Mouse (Mus musculus) midbrain, postnatal 0 days (tissue): ENCODE measurements around the gene Ccdc93. TPM values are rescaled to one million over a fixed set of nuclear protein-coding genes. Genes with fewer than 3 reads are reported as not detected.

Experiments
- ATAC-seq: fragments of 200-750 bp; cut with Nextera tagmentation; 2 replicates; pipeline ENCODE4 v1.8.0; 2017; ENCODE audit warnings: moderate number of reproducible peaks, mild to moderate bottlenecking, moderate TSS enrichment, moderate library complexity; ENCODE audit not compliant: low FRiP score
- DNase-seq: peaks from one replicate; pipeline ENCODE4 v3.0.0-alpha.2; 2015; ENCODE audit warnings: low spot score
- H3K27ac ChIP-seq: fragments of 300-500 bp; sonication (generic); 2 replicates; pipeline ENCODE4 v1.5.1; 2014; ENCODE audit warnings: low read depth, mild to moderate bottlenecking, low read length, mixed read lengths
- H3K27me3 ChIP-seq: fragments of 300-500 bp; sonication (generic); 2 replicates; pipeline ENCODE4 v1.6.1; 2014; ENCODE audit warnings: low read length, control low read depth, mixed read lengths; ENCODE audit not compliant: insufficient read depth
- H3K36me3 ChIP-seq: fragments of 300-500 bp; sonication (generic); 2 replicates; pipeline ENCODE4 v1.6.1; 2014; ENCODE audit warnings: low read length, control low read depth, mixed read lengths; ENCODE audit not compliant: insufficient read depth
- H3K4me1 ChIP-seq: fragments of 300-500 bp; sonication (generic); 2 replicates; pipeline ENCODE4 v1.6.1; 2014; ENCODE audit warnings: mild to moderate bottlenecking, control low read depth, antibody characterized with exemption, low read length, mixed read lengths; ENCODE audit not compliant: insufficient read depth
- H3K4me2 ChIP-seq: fragments of 300-500 bp; sonication (generic); 2 replicates; pipeline ENCODE4 v1.6.1; 2014; ENCODE audit warnings: low read depth, mild to moderate bottlenecking, low read length, mixed read lengths; ENCODE audit not compliant: poor library complexity, severe bottlenecking
- H3K4me3 ChIP-seq: fragments of 300-500 bp; sonication (generic); 2 replicates; pipeline ENCODE4 v1.5.1; 2014; ENCODE audit warnings: low read depth, mild to moderate bottlenecking, low read length, moderate library complexity
- H3K9ac ChIP-seq: fragments of 300-500 bp; sonication (generic); replicated peaks from 2 replicates; pipeline ENCODE4 v1.6.1; 2014; ENCODE audit warnings: mild to moderate bottlenecking, low read length, moderate library complexity, mixed read lengths; ENCODE audit not compliant: poor library complexity, severe bottlenecking
- H3K9me3 ChIP-seq: fragments of 300-500 bp; sonication (generic); 2 replicates; pipeline ENCODE4 v1.6.1; 2016; ENCODE audit warnings: low read length, control low read depth
- CTCF ChIP-seq: IDR thresholded peaks from 2 replicates; pipeline ENCODE4 v1.5.1; 2016; ENCODE audit warnings: antibody characterized with exemption, mild to moderate bottlenecking
- WGBS: fragments of 180-500 bp; shearing (Covaris S2); extraction: QIAGEN DNeasy Blood & Tissue Kit; methylation state at CpG from one replicate; pipeline ENCODE4 v1.1.7; 2014; 5-methylcytosine and 5-hydroxymethylcytosine counted together
- polyA plus RNA-seq: library from polyadenylated mRNA; unstranded; fragments of >200 nt; fragmentation: Nextera tagmentation; extraction: Ambion mirVana; gene quantifications from 2 replicates; pipeline ENCODE4 v1.2.1, GENCODE M21; 2015
- total RNA-seq: library from RNA; depleted of rRNA; stranded (reverse); fragments of >200 nt; gene quantifications from 2 replicates; pipeline ENCODE4 v1.2.3, GENCODE M21; 2014; rRNA removed

Ccdc93 gene
- total RNA-seq (12.5 and 15.5 TPM in 2 replicates), polyA plus RNA-seq (5.8 and 7.2 TPM in 2 replicates)

DNA sequence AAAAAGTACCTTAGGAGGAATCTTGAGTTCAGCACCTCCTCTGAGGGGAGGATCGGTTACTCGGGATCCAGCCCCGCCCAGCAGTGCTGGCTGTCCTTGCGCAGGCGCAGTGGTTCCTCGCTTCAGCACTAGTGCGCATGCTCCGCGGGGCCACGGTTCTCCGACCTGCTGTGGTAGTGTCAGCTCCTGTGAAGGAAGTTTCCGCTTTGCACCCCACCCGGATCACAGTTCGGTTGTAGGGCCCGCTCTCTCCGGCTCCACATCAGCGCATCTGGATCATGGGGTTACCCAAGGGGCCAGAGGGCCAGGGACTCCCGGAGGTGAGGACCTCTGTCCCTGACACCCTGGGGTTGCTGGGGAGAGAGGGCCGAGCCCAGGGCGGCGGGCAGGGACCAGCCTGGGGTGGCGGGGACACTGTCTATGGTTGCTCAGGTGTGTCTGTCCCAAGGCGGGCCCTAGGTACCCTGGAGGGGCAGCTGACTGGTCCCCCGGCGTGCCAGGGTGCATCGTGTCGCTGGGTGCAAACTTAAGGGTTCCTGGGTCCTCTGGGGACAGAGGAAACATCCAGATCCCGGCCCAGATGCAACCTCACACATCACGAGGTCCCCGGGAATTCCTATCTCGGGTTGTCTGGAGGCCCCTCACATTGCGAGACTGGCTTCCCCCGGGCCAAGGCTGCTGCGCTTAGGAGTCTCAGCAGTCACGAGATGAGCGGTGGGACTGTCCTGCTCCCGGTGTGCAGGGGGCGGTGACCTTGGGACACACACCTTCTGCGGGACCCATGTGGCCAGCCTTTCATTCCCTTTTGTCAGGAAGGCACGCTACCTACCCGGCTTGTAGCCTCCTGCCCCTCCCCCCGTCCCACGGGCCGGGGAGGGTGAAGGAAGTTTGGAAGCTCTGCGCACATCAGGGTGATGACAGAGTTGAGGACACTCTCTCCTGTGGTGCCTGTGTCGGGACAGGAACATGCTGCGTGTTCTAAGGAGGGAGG, at the start of gene Ccdc93:
Gene Ccdc93 (plus strand): TSS at position 112 of the 991 bp plus-strand sequence.
- ATAC-seq, result peak; percentile 94
- Histone ChIP-seq H3K4me3 (peak within 1 kb of the TSS; percentile 69), H3K9ac (peak within 1 kb of the TSS; percentile 62), H3K4me1 (peaks cover 9% of the 10 kb centered on the region), H3K36me3 (peaks cover 4% of the 10 kb centered on the region; the same call in 1 of the 2 replicates), H3K27ac (no peak within 1 kb of the TSS; the same call in 1 of the 2 replicates), H3K27me3 (no peaks in the 10 kb centered on the region), H3K9me3 (no peaks in the 10 kb centered on the region), H3K4me2 (peak within 1 kb of the TSS; percentile 100)
- peak; percentile 97 for DNase-seq
- no peak for TF ChIP-seq CTCF
- WGBS, result under 1% methylated on average over 47 of the region's 47 CpGs

DNA sequence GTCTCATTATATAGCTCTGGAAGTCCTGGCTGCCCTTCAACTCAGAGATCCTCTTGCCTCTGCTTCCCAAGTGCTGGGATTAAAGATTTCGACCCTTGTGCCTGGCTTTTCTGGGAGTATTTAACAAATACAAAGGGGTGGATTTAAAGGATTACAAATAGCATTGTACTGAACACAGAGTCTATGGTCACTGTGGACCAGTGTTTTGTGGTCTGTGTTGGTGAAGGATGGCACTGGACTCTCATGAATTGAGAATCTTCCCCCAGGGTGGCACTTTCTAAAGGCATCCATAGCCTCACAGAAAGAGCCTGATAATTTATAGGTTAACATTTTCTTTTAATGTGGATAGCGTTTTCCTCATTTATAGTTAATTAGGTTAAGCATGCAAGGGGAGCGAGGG, 49.3 kb upstream of the Ccdc93 start:
- WGBS, result 58% methylated on average over 3 of the region's 3 CpGs
- no peaks in the 10 kb centered on the region for H3K9me3 ChIP-seq
- TF ChIP-seq CTCF, result no peak
- H3K27ac ChIP-seq, result no peak overlapping the region
- no peak overlapping the region for H3K9ac ChIP-seq
- H3K27me3 ChIP-seq, result no peaks in the 10 kb centered on the region
- H3K4me3 ChIP-seq, result no peak overlapping the region
- no peak overlapping the region for H3K4me2 ChIP-seq
- no peak for ATAC-seq
- H3K4me1 ChIP-seq, result no peaks in the 10 kb centered on the region
- H3K36me3 ChIP-seq, result no peaks in the 10 kb centered on the region
- no peak for DNase-seq

DNA sequence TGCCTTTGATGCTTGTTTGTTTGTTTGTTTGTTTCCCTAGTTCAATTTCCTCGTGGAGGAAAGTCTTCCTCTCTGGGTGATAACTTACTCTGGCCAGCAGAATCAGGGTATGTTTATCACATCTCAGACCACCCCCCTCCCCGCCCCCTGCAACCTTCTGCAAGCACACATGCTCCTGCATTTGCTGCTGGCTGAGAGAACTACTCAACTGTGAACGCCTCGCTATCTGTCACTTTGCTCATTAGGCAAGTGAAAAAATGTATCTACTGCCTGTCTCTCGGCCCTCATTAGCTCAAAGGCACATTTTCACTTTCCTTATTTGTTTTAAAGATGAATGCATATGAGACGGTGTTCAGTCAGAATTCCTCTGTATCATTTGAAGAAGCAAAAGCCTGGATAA, 42.5 kb upstream of the Ccdc93 start:
- H3K36me3 ChIP-seq, result no peaks in the 10 kb centered on the region
- H3K4me1 ChIP-seq, result no peaks in the 10 kb centered on the region
- no peaks in the 10 kb centered on the region for H3K9me3 ChIP-seq
- no peak overlapping the region for H3K9ac ChIP-seq
- DNase-seq (peak; percentile 21), ATAC-seq (no peak)
- H3K4me2 ChIP-seq, result no peak overlapping the region
- WGBS, result 31% methylated on average over 6 of the region's 6 CpGs
- H3K27ac ChIP-seq, result no peak overlapping the region
- TF ChIP-seq CTCF, result no peak
- no peaks in the 10 kb centered on the region for H3K27me3 ChIP-seq
- H3K4me3 ChIP-seq, result no peak overlapping the region

DNA sequence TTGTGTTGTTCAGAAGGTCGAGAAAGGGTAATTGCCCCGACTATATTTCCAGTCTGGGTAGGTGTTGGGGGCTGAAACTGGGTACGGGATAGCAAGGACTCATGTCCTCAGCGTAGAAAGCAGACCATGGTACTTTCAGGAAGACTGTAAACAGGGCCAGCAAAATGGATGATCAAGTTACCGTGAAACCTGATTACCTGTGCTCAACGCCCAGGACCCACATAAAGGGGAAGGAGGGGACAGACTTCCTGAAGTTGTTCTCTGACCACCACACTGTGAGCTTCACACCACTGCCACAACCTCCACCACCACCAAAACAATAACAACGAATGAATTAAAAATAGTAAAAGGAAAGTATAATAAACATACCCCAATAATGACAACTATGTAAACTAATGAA, 42.1 kb upstream of the Ccdc93 start:
- Histone ChIP-seq H3K27ac (no peak overlapping the region), H3K4me2 (no peak overlapping the region)

DNA sequence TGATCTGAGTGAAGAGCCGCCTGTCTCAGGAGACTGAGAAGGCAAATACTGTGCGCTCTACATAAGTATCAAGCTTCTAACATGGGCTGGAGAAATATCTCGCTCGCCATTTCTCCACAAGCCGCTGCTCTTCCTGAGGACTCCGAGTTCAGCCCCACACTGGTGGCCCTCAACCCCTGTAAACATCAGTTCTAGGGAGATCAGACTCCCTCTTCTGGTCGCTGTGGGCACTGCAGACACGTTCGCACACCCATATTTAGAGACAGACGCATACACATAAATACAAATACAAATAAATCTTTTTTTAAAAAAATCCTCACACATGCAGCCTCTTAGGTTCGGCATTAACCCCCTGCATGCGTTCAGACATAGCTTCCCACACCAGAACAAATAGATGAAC, 41.3 kb upstream of the Ccdc93 start:
- Histone ChIP-seq H3K4me3 (no peak overlapping the region), H3K4me2 (no peak overlapping the region), H3K27ac (no peak overlapping the region), H3K27me3 (no peaks in the 10 kb centered on the region), H3K9ac (no peak overlapping the region), H3K4me1 (no peaks in the 10 kb centered on the region), H3K9me3 (no peaks in the 10 kb centered on the region), H3K36me3 (no peaks in the 10 kb centered on the region)
- DNase-seq (no peak), ATAC-seq (no peak)
- 77% methylated on average over 12 of the region's 12 CpGs for WGBS
- TF ChIP-seq CTCF, result peak; percentile 63

More for the DNA sequence above, 42.1 kb upstream of the Ccdc93 start:
- no peak overlapping the region for H3K4me3 ChIP-seq
- no peak overlapping the region for H3K9ac ChIP-seq
- no peaks in the 10 kb centered on the region for H3K36me3 ChIP-seq
- WGBS, result 41% methylated on average over 7 of the region's 7 CpGs
- no peak for TF ChIP-seq CTCF
- no peaks in the 10 kb centered on the region for H3K9me3 ChIP-seq
- H3K4me1 ChIP-seq, result no peaks in the 10 kb centered on the region
- ATAC-seq (no peak), DNase-seq (no peak)
- H3K27me3 ChIP-seq, result no peaks in the 10 kb centered on the region

DNA sequence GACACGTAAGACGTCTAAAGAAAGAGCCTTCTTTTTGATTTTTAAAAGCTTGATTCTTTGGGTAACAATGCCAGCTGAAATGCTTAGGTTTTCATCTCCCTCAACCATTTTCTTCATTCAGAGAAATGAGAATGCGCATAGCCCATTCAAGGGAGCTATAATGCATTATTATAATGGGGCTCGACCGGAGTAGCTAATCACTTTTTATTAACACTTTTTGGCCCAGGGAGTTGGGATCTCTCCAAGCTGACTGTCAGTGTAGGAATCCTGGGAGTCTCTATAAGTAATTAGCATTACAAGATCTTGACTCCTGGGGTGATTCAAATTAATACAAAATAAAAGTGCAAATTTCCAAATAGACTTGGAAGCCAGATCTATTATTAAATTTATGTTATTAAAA, 40.8 kb upstream of the Ccdc93 start:
- WGBS, result 41% methylated on average over 5 of the region's 5 CpGs
- DNase-seq, result peak; percentile 19
- ATAC-seq, result no peak

More for the DNA sequence above, 40.8 kb upstream of the Ccdc93 start:
- H3K36me3 ChIP-seq, result no peaks in the 10 kb centered on the region
- H3K9me3 ChIP-seq, result no peaks in the 10 kb centered on the region
- H3K27ac ChIP-seq, result no peak overlapping the region
- H3K4me3 ChIP-seq, result no peak overlapping the region
- no peaks in the 10 kb centered on the region for H3K4me1 ChIP-seq
- no peaks in the 10 kb centered on the region for H3K27me3 ChIP-seq
- no peak overlapping the region for H3K9ac ChIP-seq
- H3K4me2 ChIP-seq, result peak overlapping the region; percentile 44; the same call in 1 of the 2 replicates
- TF ChIP-seq CTCF, result no peak
